Mouse (Mus musculus): ENCODE measurements at regions not wholly inside any gene's neighbourhood (a gene's known extent, or its start where the extent isn't known, plus 50 kb on each side); places are given as distances from the start of the nearest gene placed in this dataset.

- TF ChIP-seq POLR2A (IDR thresholded peaks at IDR 0.05; ENCODE audit: borderline replicate concordance, extremely low read depth, insufficient read depth, insufficient read length, poor library complexity, severe bottlenecking) (no peak), CTCF (IDR thresholded peaks at IDR 0.05; ENCODE audit: borderline replicate concordance, extremely low read depth, insufficient read depth, insufficient read length) (no peak)
Observed at GRCm38 (mm10) chr10:9130061-9130460, 244.2 kb upstream of the Sash1 start.

Data from brain, embryonic 14.5 days (tissue).